Mouse (Mus musculus) forebrain, embryonic 11.5 days (tissue): ENCODE measurements around the gene Als2cr12. TPM values are rescaled to one million over a fixed set of nuclear protein-coding genes. Genes with fewer than 3 reads are reported as not detected.

Experiments
- ATAC-seq: fragments of 200-750 bp; cut with Nextera tagmentation; replicated peaks from 2 replicates; pipeline ENCODE4 v1.8.0; 2017; ENCODE audit warnings: moderate TSS enrichment; ENCODE audit not compliant: low FRiP score
- DNase-seq: peaks from one replicate; pipeline ENCODE4 v3.0.0-alpha.2; 2017; ENCODE audit warnings: low spot score
- H3K27ac ChIP-seq: fragments of 300-500 bp; sonication (generic); 2 replicates; pipeline ENCODE4 v1.5.1; 2014; ENCODE audit warnings: low read depth, low read length
- H3K27me3 ChIP-seq: fragments of 300-500 bp; sonication (generic); 2 replicates; pipeline ENCODE4 v1.6.1; 2014; ENCODE audit warnings: mild to moderate bottlenecking, low read length, mixed read lengths; ENCODE audit not compliant: control insufficient read depth, insufficient read depth
- H3K36me3 ChIP-seq: fragments of 300-500 bp; sonication (generic); 2 replicates; pipeline ENCODE4 v1.6.1; 2014; ENCODE audit warnings: mild to moderate bottlenecking, low read length, moderate library complexity, mixed read lengths; ENCODE audit not compliant: control insufficient read depth, insufficient read depth
- H3K4me1 ChIP-seq: fragments of 300-500 bp; sonication (generic); replicated peaks from 2 replicates; pipeline ENCODE4 v1.6.1; 2014; ENCODE audit warnings: low read length, mixed read lengths; ENCODE audit not compliant: control insufficient read depth, insufficient read depth
- H3K4me2 ChIP-seq: fragments of 300-500 bp; sonication (generic); 2 replicates; pipeline ENCODE4 v1.6.1; 2014; ENCODE audit warnings: low read depth, mild to moderate bottlenecking, low read length, moderate library complexity, mixed read lengths; ENCODE audit not compliant: severe bottlenecking
- H3K4me3 ChIP-seq: fragments of 300-500 bp; sonication (generic); 2 replicates; pipeline ENCODE4 v1.5.1; 2014; ENCODE audit warnings: low read depth, low read length
- H3K9ac ChIP-seq: fragments of 300-500 bp; sonication (generic); 2 replicates; pipeline ENCODE4 v1.6.1; 2014; ENCODE audit warnings: low read length
- H3K9me3 ChIP-seq: fragments of 300-500 bp; sonication (generic); 2 replicates; pipeline ENCODE4 v1.6.1; 2016; ENCODE audit warnings: low read length, mixed read lengths; ENCODE audit not compliant: control insufficient read depth
- whole genome bisulfite sequencing: fragments of 180-500 bp; shearing (Covaris S2); extraction: QIAGEN DNeasy Blood & Tissue Kit; methylation state at CpG from one replicate; pipeline ENCODE4 v1.1.7; 2014; 5-methylcytosine and 5-hydroxymethylcytosine counted together
- polyA plus RNA-seq: library from polyadenylated mRNA; unstranded; fragments of >200 nt; fragmentation: Nextera tagmentation; extraction: Ambion mirVana; gene quantifications from 2 replicates; pipeline ENCODE4 v1.2.1, GENCODE M21; 2014

The Als2cr12 gene
- polyA plus RNA-seq, 1 experiment from 2014 or later: not detected

DNA sequence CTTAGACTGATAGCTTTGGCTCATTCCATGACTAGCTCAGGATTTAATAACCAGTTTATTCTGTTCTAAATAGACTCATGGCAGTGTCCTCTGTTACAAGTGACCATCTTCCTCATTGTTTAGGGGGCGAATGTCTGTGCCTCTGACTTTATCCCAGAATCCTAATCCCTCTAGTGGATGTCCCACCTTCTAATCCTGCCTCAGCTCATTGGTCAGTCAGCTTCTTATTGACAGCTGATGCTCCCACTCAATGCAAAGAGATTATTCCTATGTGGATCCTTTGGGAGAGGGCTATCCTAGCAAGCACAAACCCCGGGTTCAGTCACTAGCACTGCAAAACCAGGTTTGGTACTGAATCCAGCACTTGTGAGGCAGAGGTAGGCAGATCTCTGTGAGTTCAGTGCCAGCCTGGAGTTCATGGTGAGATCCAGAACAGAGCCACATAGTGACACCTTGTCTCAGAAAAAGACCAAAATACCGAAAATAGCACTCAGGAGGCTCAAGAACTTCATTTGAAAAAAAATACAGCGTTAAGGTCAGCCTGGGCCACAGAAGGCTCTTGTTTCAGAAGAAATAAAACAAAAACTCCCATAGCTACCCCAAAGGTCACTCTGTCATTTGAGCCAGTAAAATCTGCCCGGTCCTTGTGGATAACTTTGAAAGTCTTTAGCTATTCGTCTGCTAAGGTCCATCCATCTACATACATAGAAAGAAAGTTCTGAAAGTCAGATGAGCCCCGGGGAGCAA is 27.4 kb upstream of the Als2cr12 start:
- H3K4me2 ChIP-seq: no peak overlapping the region
- DNase-seq (no peak), ATAC-seq (no peak)
- H3K9me3 ChIP-seq: no peaks in the 10 kb centered on the region
- 67% methylated on average over 7 of the region's 7 CpGs for WGBS
- H3K9ac ChIP-seq: no peak overlapping the region
- no peak overlapping the region for H3K27ac ChIP-seq
- H3K4me1 ChIP-seq: no peaks in the 10 kb centered on the region
- no peaks in the 10 kb centered on the region; the same call in 1 of the 2 replicates for H3K36me3 ChIP-seq
- no peaks in the 10 kb centered on the region for H3K27me3 ChIP-seq
- H3K4me3 ChIP-seq: no peak overlapping the region

DNA sequence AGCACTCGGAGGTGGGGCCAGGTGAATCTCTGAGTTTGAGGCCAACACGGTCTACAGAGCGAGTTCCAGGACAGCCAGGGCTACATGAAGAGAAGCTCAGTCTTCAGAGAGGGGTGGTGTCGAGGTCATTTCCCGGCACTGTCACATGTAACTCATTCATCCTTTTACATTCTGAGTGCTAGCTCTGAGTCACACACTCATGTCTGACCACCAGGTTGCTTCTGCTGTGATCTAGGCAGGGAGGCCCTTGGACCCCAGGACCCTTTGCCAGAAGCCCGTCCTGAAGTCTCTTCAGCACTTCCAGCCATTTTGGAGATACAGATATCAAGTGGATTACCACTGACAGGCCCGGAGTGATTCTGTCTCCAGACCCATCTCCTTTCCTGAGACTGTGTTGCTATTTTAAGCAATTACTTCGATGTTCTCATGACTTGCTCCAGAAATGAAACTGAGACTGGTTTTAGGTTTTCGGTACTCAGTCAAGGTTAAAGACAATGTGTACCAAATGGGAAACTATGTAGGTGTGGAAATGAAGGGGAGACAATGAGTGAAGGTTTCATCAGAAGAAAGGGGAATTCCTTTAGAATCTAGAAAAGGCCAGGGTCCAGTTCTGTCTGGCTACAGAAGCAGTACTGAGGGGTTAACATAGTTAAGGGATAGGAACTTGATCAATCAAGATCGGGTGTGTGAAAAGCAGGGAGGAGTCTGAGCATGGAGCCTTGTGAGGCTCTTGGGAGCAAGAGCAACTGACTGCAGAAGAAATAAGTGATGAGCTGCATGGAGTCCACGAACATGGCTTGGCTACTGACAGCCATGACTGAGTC is 26.5 kb upstream of the Als2cr12 start:
- DNase-seq (no peak), ATAC-seq (no peak)
- no peaks in the 10 kb centered on the region; the same call in 1 of the 2 replicates for H3K36me3 ChIP-seq
- no peak overlapping the region for H3K4me3 ChIP-seq
- no peaks in the 10 kb centered on the region for H3K27me3 ChIP-seq
- no peak overlapping the region for H3K9ac ChIP-seq
- H3K27ac ChIP-seq: no peak overlapping the region
- no peaks in the 10 kb centered on the region for H3K9me3 ChIP-seq
- H3K4me2 ChIP-seq: no peak overlapping the region
- no peaks in the 10 kb centered on the region for H3K4me1 ChIP-seq
- WGBS: 89% methylated on average over 11 of the region's 11 CpGs

DNA sequence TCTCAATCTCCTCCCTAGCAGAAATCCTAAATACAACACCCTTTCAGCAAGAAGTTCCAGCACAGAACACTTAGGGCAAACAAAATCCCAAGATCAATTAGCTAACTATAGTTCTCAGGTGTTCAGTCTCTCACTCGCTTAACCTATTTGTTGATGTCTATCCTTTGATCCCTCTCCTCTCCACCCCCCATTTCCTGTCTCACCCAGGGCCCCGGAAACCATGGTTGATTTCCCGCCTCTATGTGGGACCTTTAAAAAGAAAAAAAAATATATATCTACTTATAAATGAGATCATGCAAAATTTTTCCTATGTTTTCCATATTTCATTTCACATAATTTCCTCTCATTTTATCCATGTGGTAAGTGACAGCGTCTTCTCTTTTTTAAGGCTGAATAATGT is 25.2 kb upstream of the Als2cr12 start:
- Histone ChIP-seq H3K4me3 (no peak overlapping the region), H3K4me1 (no peaks in the 10 kb centered on the region), H3K9me3 (no peaks in the 10 kb centered on the region), H3K27me3 (no peaks in the 10 kb centered on the region), H3K27ac (no peak overlapping the region), H3K9ac (no peak overlapping the region), H3K36me3 (no peaks in the 10 kb centered on the region; the same call in 1 of the 2 replicates), H3K4me2 (no peak overlapping the region)
- ATAC-seq (no peak), DNase-seq (no peak)
- 91% methylated on average over 4 of the region's 4 CpGs for WGBS

DNA sequence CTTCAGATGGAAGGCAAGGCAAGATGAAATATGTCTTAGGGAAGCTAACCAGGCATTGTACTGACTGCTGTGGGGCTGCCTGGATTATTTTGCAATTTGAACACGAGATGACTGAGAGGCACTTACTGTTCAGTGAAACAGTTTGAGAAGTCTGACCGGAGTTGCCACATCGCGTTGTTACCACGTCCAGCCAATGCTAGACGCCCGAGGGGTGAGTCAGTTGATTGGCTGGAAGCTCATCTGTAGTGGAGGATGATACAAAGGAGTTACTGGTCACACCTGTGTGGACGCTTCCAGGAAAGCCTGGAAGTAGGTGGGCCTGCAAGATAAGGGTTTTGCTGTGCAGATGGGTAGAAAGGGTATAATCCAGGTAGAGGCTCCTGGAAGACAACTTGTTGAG is 24.3 kb upstream of the Als2cr12 start:
- no peak overlapping the region for H3K4me3 ChIP-seq
- no peak overlapping the region for H3K9ac ChIP-seq
- no peak for DNase-seq
- H3K36me3 ChIP-seq: no peaks in the 10 kb centered on the region; the same call in 1 of the 2 replicates
- no peaks in the 10 kb centered on the region for H3K9me3 ChIP-seq
- no peak overlapping the region for H3K27ac ChIP-seq
- no peak for ATAC-seq
- no peaks in the 10 kb centered on the region for H3K27me3 ChIP-seq
- no peak overlapping the region for H3K4me2 ChIP-seq
- H3K4me1 ChIP-seq: no peaks in the 10 kb centered on the region
- WGBS: 87% methylated on average over 8 of the region's 8 CpGs

DNA sequence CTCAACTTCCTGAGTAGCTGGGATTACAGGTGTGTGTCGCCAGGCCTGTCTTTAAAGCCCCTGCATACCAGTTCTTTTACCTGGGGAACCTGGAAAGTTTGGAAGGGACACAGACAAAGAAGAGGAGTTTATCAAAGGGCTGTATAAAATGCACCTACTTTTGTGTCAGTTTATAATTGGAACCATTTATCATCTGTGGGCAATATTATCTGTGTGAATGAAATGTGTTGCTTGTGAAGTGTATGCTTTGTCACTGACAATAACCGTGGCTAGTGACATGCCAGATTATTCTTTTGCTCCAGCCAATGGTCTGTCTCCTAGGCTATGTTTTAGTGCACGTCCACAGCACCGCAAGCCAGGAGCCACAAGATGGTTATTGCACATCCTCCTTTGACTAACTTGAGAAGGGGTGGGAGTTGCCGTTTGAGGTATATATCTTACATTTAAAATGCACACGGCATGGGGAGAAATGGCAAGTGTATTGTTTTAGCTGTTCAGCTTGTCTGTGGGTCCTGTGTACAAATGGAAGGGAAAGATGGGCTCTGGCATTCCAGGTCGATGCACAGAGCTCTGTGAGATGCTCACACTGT is 23.7 kb upstream of the Als2cr12 start:
- 90% methylated on average over 7 of the region's 7 CpGs for WGBS
- H3K9ac ChIP-seq: no peak overlapping the region
- H3K36me3 ChIP-seq: no peaks in the 10 kb centered on the region; the same call in 1 of the 2 replicates
- H3K9me3 ChIP-seq: no peaks in the 10 kb centered on the region
- no peak overlapping the region for H3K27ac ChIP-seq
- DNase-seq: no peak
- ATAC-seq: no peak
- no peaks in the 10 kb centered on the region for H3K4me1 ChIP-seq
- no peaks in the 10 kb centered on the region for H3K27me3 ChIP-seq
- no peak overlapping the region for H3K4me2 ChIP-seq
- no peak overlapping the region for H3K4me3 ChIP-seq

DNA sequence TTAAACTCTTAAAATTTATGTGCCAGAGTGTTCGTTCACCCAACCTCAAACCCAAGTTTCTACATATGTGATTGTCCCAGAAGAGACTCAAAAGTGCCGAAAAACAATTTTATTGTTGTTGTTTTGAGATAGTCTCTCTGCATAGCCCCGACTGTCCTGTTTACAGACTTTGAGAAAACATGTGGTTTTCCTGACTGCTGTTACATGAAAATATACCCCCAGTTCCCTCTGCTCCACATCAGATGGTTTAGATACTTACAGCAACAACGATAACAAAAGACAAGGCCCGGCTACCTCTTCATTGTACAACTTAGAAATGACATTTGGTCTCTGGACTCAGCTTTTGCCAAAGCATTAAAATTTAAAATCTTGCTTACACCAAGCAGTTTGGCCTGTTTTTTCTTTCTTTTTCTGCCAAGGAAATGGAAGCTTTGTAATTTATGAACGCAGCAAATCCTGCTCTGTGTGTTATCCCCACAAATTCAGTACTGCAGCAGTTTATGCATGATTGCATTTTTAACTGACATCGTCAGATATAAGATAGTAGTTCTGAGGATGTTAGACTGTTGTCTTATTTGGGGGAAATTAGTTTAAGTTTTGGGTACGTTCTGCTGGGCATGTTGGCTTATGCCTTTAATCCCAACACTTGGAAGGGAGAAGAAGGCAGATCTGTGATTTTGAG is 21.9 kb upstream of the Als2cr12 start:
- no peaks in the 10 kb centered on the region; the same call in 1 of the 2 replicates for H3K36me3 ChIP-seq
- no peak for DNase-seq
- ATAC-seq: no peak
- H3K27me3 ChIP-seq: no peaks in the 10 kb centered on the region
- no peaks in the 10 kb centered on the region for H3K9me3 ChIP-seq
- no peak overlapping the region for H3K4me3 ChIP-seq
- H3K9ac ChIP-seq: no peak overlapping the region
- no peaks in the 10 kb centered on the region; the same call in 1 of the 2 replicates for H3K4me1 ChIP-seq
- WGBS: 92% methylated on average over 8 of the region's 8 CpGs
- H3K27ac ChIP-seq: no peak overlapping the region
- no peak overlapping the region for H3K4me2 ChIP-seq

DNA sequence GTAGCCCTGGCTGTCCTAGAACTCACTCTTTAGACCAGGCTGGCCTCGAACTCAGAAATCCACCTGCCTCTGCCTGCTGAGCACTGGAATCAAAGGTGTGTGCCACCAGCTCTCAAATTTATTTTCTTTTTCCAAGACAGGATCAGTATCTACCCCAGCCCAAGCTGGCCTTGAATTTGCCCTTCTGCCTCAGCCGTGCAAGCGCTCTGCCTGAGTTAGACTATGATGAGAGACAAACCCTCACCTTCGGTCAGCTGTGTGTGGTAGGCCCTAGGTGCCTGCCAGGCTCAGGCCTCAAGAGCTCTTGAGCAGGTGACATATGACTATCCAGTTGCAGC is 21.1 kb upstream of the Als2cr12 start:
- H3K4me3 ChIP-seq: no peak overlapping the region
- no peaks in the 10 kb centered on the region; the same call in 1 of the 2 replicates for H3K4me1 ChIP-seq
- H3K9ac ChIP-seq: no peak overlapping the region
- H3K4me2 ChIP-seq: no peak overlapping the region
- no peaks in the 10 kb centered on the region for H3K9me3 ChIP-seq
- no peak overlapping the region for H3K27ac ChIP-seq
- no peak for DNase-seq
- H3K27me3 ChIP-seq: no peaks in the 10 kb centered on the region
- ATAC-seq: no peak
- no peaks in the 10 kb centered on the region; the same call in 1 of the 2 replicates for H3K36me3 ChIP-seq
- whole genome bisulfite sequencing: 98% methylated on average over 4 of the region's 4 CpGs

DNA sequence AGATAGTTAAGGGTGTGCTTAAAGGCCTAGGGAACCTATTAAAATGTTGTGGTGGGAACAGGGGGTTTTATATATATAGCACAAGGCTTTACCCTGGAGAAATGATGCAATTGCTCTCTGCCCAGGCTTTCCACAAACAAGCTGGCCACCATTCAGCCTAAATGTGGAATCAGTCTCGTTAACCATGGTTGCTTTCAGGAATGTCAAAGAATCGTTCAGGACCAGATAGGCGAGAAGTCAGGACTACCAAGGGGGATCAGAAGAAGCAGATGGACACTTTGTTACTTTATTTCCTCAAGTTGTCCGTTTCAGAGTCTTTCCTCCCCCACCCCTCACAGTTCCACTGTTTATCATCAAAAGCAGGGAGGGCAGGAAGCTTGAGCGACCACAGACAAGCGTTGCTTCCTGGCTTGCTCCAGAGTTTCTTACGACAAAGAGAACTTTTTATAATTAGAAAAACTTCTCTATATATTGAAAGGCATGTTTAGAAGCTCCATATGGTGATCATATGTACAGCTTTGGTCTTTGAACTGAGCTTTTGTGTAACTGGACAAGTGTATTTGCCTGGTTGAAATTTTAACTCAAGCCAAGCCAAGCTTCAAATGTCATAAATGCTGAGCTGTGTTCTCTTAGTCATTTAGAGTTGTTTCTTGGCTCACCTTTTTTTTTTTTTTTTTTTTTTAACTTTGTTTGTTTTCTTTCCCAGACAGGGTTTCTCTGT is 20.5 kb upstream of the Als2cr12 start:
- Histone ChIP-seq H3K4me1 (no peaks in the 10 kb centered on the region; the same call in 1 of the 2 replicates), H3K9me3 (no peaks in the 10 kb centered on the region), H3K9ac (no peak overlapping the region), H3K4me3 (no peak overlapping the region), H3K36me3 (no peaks in the 10 kb centered on the region; the same call in 1 of the 2 replicates), H3K27me3 (no peaks in the 10 kb centered on the region), H3K4me2 (no peak overlapping the region), H3K27ac (no peak overlapping the region)
- 60% methylated on average over 7 of the region's 7 CpGs for WGBS
- DNase-seq: no peak
- no peak for ATAC-seq
